Mouse (Mus musculus): Measurements from ENCODE around the gene Rap1gap2.

GRCm38 (mm10) chr11:74602286-74602685 is 8.4 kb downstream of the Rap1gap2 start:
- TF ChIP-seq EP300 (IDR thresholded peaks at IDR 0.05; ENCODE audit: low read depth), result no peak
- TF ChIP-seq CTCF (IDR thresholded peaks at IDR 0.05; ENCODE audit: low read depth), result no peak

All from liver, postnatal 0 days (tissue).